Mouse (Mus musculus) stomach, postnatal 0 days (tissue): Measurements from ENCODE around the gene Cox10. TPM values are rescaled to one million over a fixed set of nuclear protein-coding genes. Genes with fewer than 3 reads are reported as not detected.

ENCODE experiments used
- ATAC-seq: fragments of 200-750 bp; cut with Nextera tagmentation; 2 replicates; pipeline ENCODE4 v1.8.0; 2017; ENCODE audit not compliant: low FRiP score, low TSS enrichment
- DNase-seq: peaks from one replicate; pipeline ENCODE4 v3.0.0-alpha.2; 2016; ENCODE audit warnings: low spot score
- H3K27ac ChIP-seq: fragments of 300-500 bp; sonication (generic); replicated peaks from 2 replicates; pipeline ENCODE4 v1.5.1; 2014; ENCODE audit warnings: mild to moderate bottlenecking, control low read depth
- H3K27me3 ChIP-seq: fragments of 300-500 bp; sonication (generic); 2 replicates; pipeline ENCODE4 v1.6.1; 2014; ENCODE audit warnings: low read length; ENCODE audit not compliant: control insufficient read depth, insufficient read depth
- H3K36me3 ChIP-seq: fragments of 300-500 bp; sonication (generic); 2 replicates; pipeline ENCODE4 v1.6.1; 2014; ENCODE audit warnings: low read length, mixed read lengths; ENCODE audit not compliant: control insufficient read depth, insufficient read depth
- H3K4me1 ChIP-seq: fragments of 300-500 bp; sonication (generic); replicated peaks from 2 replicates; pipeline ENCODE4 v1.6.1; 2014; ENCODE audit warnings: antibody characterized with exemption; ENCODE audit not compliant: control insufficient read depth, insufficient read depth
- H3K4me2 ChIP-seq: fragments of 300-500 bp; sonication (generic); replicated peaks from 2 replicates; pipeline ENCODE4 v1.6.1; 2014; ENCODE audit warnings: low read depth, mild to moderate bottlenecking, control low read depth, moderate library complexity
- H3K4me3 ChIP-seq: fragments of 300-500 bp; sonication (generic); 2 replicates; pipeline ENCODE4 v1.5.1; 2014; ENCODE audit warnings: low read depth, low read length, control low read depth
- H3K9ac ChIP-seq: fragments of 300-500 bp; sonication (generic); 2 replicates; pipeline ENCODE4 v1.6.1; 2014; ENCODE audit warnings: mild to moderate bottlenecking, low read length, control low read depth, mixed read lengths
- H3K9me3 ChIP-seq: fragments of 300-500 bp; sonication (generic); 2 replicates; pipeline ENCODE4 v1.6.1; 2016; ENCODE audit warnings: low read length; ENCODE audit not compliant: control insufficient read depth
- CTCF ChIP-seq: IDR thresholded peaks from 2 replicates; pipeline ENCODE4 v1.5.1; 2016; ENCODE audit warnings: antibody characterized with exemption, low read depth, mild to moderate bottlenecking, moderate library complexity
- EP300 ChIP-seq: optimal IDR thresholded peaks from 2 replicates; pipeline ENCODE3; 2016; ENCODE audit warnings: antibody characterized with exemption
- WGBS: fragments of 180-500 bp; shearing (Covaris S2); extraction: QIAGEN DNeasy Blood & Tissue Kit; methylation state at CpG from one replicate; pipeline ENCODE4 v1.1.7; 2014; 5-methylcytosine and 5-hydroxymethylcytosine counted together
- polyA plus RNA-seq: library from polyadenylated mRNA; unstranded; fragments of >200 nt; fragmentation: Nextera tagmentation; extraction: Ambion mirVana; gene quantifications from 2 replicates; pipeline ENCODE4 v1.2.1, GENCODE M21; 2015

Cox10 gene
- polyA plus RNA-seq, 1 experiment from 2014 or later, result 16.9 TPM

GRCm38 (mm10) chr11:63925161-63925582, 154.1 kb downstream of the Cox10 start:
- Histone ChIP-seq H3K4me3 (peak overlapping the region; percentile 38), H3K4me1 (0 out of 2 replicates have a peak, but pooled peaks cover 4% of the 10 kb centered on the region), H3K27me3 (no peaks in the 10 kb centered on the region), H3K27ac (no peak overlapping the region), H3K9me3 (no peaks in the 10 kb centered on the region), H3K9ac (peak overlapping the region; percentile 43; the same call in 1 of the 2 replicates), H3K4me2 (peak overlapping the region; percentile 66), H3K36me3 (no peaks in the 10 kb centered on the region)
- TF ChIP-seq EP300 (no peak), CTCF (peak; percentile 97)
- 1% methylated on average over 31 of the region's 31 CpGs for WGBS
- peak; percentile 58 for ATAC-seq
- DNase-seq, result peak; percentile 91

- no peaks in the 10 kb centered on the region for H3K27me3 ChIP-seq
- ATAC-seq (no peak), DNase-seq (no peak)
- 35% methylated on average over 26 of the region's 26 CpGs for WGBS
- no peak overlapping the region for H3K27ac ChIP-seq
- no peak overlapping the region for H3K4me2 ChIP-seq
- H3K36me3 ChIP-seq, result no peaks in the 10 kb centered on the region
- no peak overlapping the region for H3K9ac ChIP-seq
- no peaks in the 10 kb centered on the region for H3K9me3 ChIP-seq
- no peak overlapping the region for H3K4me3 ChIP-seq
- 0 out of 2 replicates have a peak, but pooled peaks cover 4% of the 10 kb centered on the region for H3K4me1 ChIP-seq
- TF ChIP-seq CTCF, result no peak
- TF ChIP-seq EP300, result no peak
These were observed 154.9 kb downstream of the Cox10 start for GRCm38 (mm10) chr11:63924286-63924930.

- TF ChIP-seq CTCF (no peak), EP300 (no peak)
- Histone ChIP-seq H3K9ac (0 out of 2 replicates have a peak overlapping the region, but pooled peaks have one; percentile 4), H3K27me3 (no peaks in the 10 kb centered on the region)
These were observed 155.9 kb downstream of the Cox10 start for GRCm38 (mm10) chr11:63923386-63923785.

GRCm38 (mm10) chr11:63922091-63922621, 157.1 kb downstream of the Cox10 start, which contains the start of gene Hs3st3b1:
Gene Hs3st3b1, minus strand, starts transcription at chr11:63922290.
- Histone ChIP-seq H3K4me1 (0 out of 2 replicates have a peak, but pooled peaks cover 4% of the 10 kb centered on the region), H3K27me3 (no peaks in the 10 kb centered on the region), H3K4me3 (peak within 1 kb of the TSS; percentile 64), H3K36me3 (no peaks in the 10 kb centered on the region), H3K4me2 (peak within 1 kb of the TSS; percentile 95), H3K9ac (peak within 1 kb of the TSS; percentile 68), H3K27ac (peak within 1 kb of the TSS; percentile 65), H3K9me3 (no peaks in the 10 kb centered on the region)
- DNase-seq (peak; percentile 98), ATAC-seq (peak; percentile 93)
- WGBS, result under 1% methylated on average over 43 of the region's 43 CpGs
- TF ChIP-seq CTCF (peak; percentile 15; the same call in 1 of the 2 replicates), EP300 (no peak)

More at GRCm38 (mm10) chr11:63923386-63923785, 155.9 kb downstream of the Cox10 start:
- Histone ChIP-seq H3K4me2 (peak overlapping the region; percentile 95), H3K9me3 (no peaks in the 10 kb centered on the region), H3K4me1 (0 out of 2 replicates have a peak, but pooled peaks cover 4% of the 10 kb centered on the region), H3K4me3 (peak overlapping the region; percentile 34), H3K36me3 (no peaks in the 10 kb centered on the region), H3K27ac (no peak overlapping the region)
- ATAC-seq (no peak), DNase-seq (peak; percentile 31)
- 7% methylated on average over 29 of the region's 29 CpGs for WGBS

GRCm38 (mm10) chr11:63921044-63921951, 158.0 kb downstream of the Cox10 start:
- H3K9ac ChIP-seq, result peak overlapping the region; percentile 68
- no peaks in the 10 kb centered on the region for H3K9me3 ChIP-seq
- WGBS, result under 1% methylated on average over 78 of the region's 80 CpGs
- no peaks in the 10 kb centered on the region for H3K27me3 ChIP-seq
- TF ChIP-seq CTCF (no peak), EP300 (no peak)
- ATAC-seq (no peak), DNase-seq (peak; percentile 35)
- 0 out of 2 replicates have a peak, but pooled peaks cover 4% of the 10 kb centered on the region for H3K4me1 ChIP-seq
- H3K27ac ChIP-seq, result peak overlapping the region; percentile 65
- peak overlapping the region; percentile 95 for H3K4me2 ChIP-seq
- peak overlapping the region; percentile 64 for H3K4me3 ChIP-seq
- no peaks in the 10 kb centered on the region for H3K36me3 ChIP-seq
